Mouse (Mus musculus) spleen, adult 12 weeks (tissue): ENCODE results near the gene Nmrk2.
"Not testable (repeated sequence)": the region's sequence is repeated elsewhere in the genome, so short reads cannot be mapped to it uniquely, and the experiment has no call there.

Experiments used
- DNase-seq: peaks from one replicate; pipeline ENCODE4 v3.0.0; 2022; ENCODE audit warnings: low spot score

Nmrk2 gene

GRCm38 (mm10) chr10:81183805-81184204 lies 18.0 kb downstream of the Nmrk2 start, which contains the start of gene 4930442H23Rik:
4930442H23Rik (minus strand) TSS chr10:81183849.
- DNase-seq: no peak

- peak; percentile 90 for DNase-seq
Measured at GRCm38 (mm10) chr10:81182336-81183333, 19.2 kb downstream of the Nmrk2 start, which contains the start of gene Dapk3. Dapk3 (plus strand) TSS chr10:81183005.

GRCm38 (mm10) chr10:81181860-81182259 lies 20.0 kb downstream of the Nmrk2 start:
- not testable (repeated sequence) for DNase-seq

GRCm38 (mm10) chr10:81180946-81181345 lies 20.9 kb downstream of the Nmrk2 start:
- DNase-seq: no peak

- DNase-seq: no peak
Measured at GRCm38 (mm10) chr10:81179451-81180342, 22.2 kb downstream of the Nmrk2 start.

GRCm38 (mm10) chr10:81178927-81179326 lies 22.9 kb downstream of the Nmrk2 start:
- no peak for DNase-seq

- DNase-seq: no peak
Measured at GRCm38 (mm10) chr10:81177958-81178712, 23.7 kb downstream of the Nmrk2 start.

- no peak for DNase-seq
Measured at GRCm38 (mm10) chr10:81177491-81177925, 24.3 kb downstream of the Nmrk2 start.

- peak; percentile 97 for DNase-seq
Measured at GRCm38 (mm10) chr10:81176466-81177271, 25.2 kb downstream of the Nmrk2 start, which contains the start of gene Eef2. Eef2 (plus strand) TSS chr10:81176631.

- DNase-seq: no peak
Measured at GRCm38 (mm10) chr10:81175936-81176465, 25.9 kb downstream of the Nmrk2 start.

- not testable (repeated sequence) for DNase-seq
Measured at GRCm38 (mm10) chr10:81175345-81175701, 26.5 kb downstream of the Nmrk2 start.

GRCm38 (mm10) chr10:81174617-81175344 lies 27.1 kb downstream of the Nmrk2 start:
- DNase-seq: peak; percentile 79

GRCm38 (mm10) chr10:81173132-81173531 lies 28.7 kb downstream of the Nmrk2 start:
- peak; percentile 74 for DNase-seq

GRCm38 (mm10) chr10:81169411-81169900 lies 32.4 kb downstream of the Nmrk2 start:
- not testable (repeated sequence) for DNase-seq

- peak; percentile 79 for DNase-seq
Measured at GRCm38 (mm10) chr10:81168521-81169244, 33.2 kb downstream of the Nmrk2 start.

GRCm38 (mm10) chr10:81168087-81168431 lies 33.8 kb downstream of the Nmrk2 start:
- DNase-seq: no peak

- DNase-seq: peak; percentile 100
Measured at GRCm38 (mm10) chr10:81167200-81168086, 34.4 kb downstream of the Nmrk2 start, which contains the start of gene Pias4. Pias4 (minus strand) TSS chr10:81167923.

GRCm38 (mm10) chr10:81165118-81165517 lies 36.7 kb downstream of the Nmrk2 start:
- no peak for DNase-seq
